Mouse (Mus musculus) MEL (cell line): Measurements from ENCODE around the gene P2rx1. TPM values are rescaled to one million over a fixed set of nuclear protein-coding genes. Genes with fewer than 3 reads are reported as not detected.

Experiments
- DNase-seq: peaks from one replicate; pipeline ENCODE4 v3.0.0; 2011; ENCODE audit warnings: low read depth, low spot score
- H3K27ac ChIP-seq: 2 replicates; pipeline ENCODE4 v1.5.1; 2012; ENCODE audit warnings: low read depth, mild to moderate bottlenecking, control low read depth, low read length, moderate library complexity; ENCODE audit not compliant: control insufficient read depth
- H3K27me3 ChIP-seq, 2 experiments: fragments of 150-350 bp in 1 of 2; sonication (generic) in 1 of 2; 2 replicates each; pipeline ENCODE4 v1.6.1; 2012; ENCODE audit warnings: low read length in 2 of 2, mild to moderate bottlenecking in 2 of 2, improper control_type of control experiment in 1 of 2, moderate library complexity in 1 of 2; ENCODE audit not compliant: insufficient read depth in 2 of 2, control insufficient read depth in 1 of 2
- H3K36me3 ChIP-seq, 2 experiments: 2 replicates each; pipeline ENCODE4 v1.6.1; 2012 to 2014; ENCODE audit warnings: low read length in 2 of 2, improper control_type of control experiment in 1 of 2, inconsistent platforms in 1 of 2, mild to moderate bottlenecking in 1 of 2; ENCODE audit not compliant: insufficient read depth in 2 of 2, control insufficient read depth in 1 of 2
- H3K4me1 ChIP-seq, 2 experiments: fragments of 150-350 bp in 1 of 2; sonication (generic) in 1 of 2; 2 replicates each; pipeline ENCODE4 v1.6.1; 2012; ENCODE audit warnings: low read length in 2 of 2, improper control_type of control experiment in 1 of 2, mild to moderate bottlenecking in 1 of 2; ENCODE audit not compliant: insufficient read depth in 2 of 2, control insufficient read depth in 1 of 2
- H3K4me3 ChIP-seq, 2 experiments: fragments of 150-350 bp in 1 of 2; sonication (generic) in 1 of 2; 2 replicates each; pipeline ENCODE4 v1.5.1; 2012; ENCODE audit warnings: low read depth in 2 of 2, low read length in 2 of 2, mild to moderate bottlenecking in 2 of 2, moderate library complexity in 2 of 2, control low read depth in 1 of 2, improper control_type of control experiment in 1 of 2; ENCODE audit not compliant: control insufficient read depth in 1 of 2, insufficient read depth in 1 of 2
- H3K79me2 ChIP-seq: 2 replicates; pipeline ENCODE4 v1.6.1; 2012; ENCODE audit warnings: mild to moderate bottlenecking, low read length, moderate library complexity; ENCODE audit not compliant: control insufficient read depth, poor library complexity, insufficient read depth
- H3K9ac ChIP-seq: 2 replicates; pipeline ENCODE4 v1.6.1; 2012; ENCODE audit warnings: low read depth, mild to moderate bottlenecking, control low read depth, low read length, moderate library complexity; ENCODE audit not compliant: control insufficient read depth, poor library complexity, severe bottlenecking
- H3K9me3 ChIP-seq: fragments of 150-350 bp; sonication (generic); replicated peaks from 2 replicates; pipeline ENCODE4 v1.6.1; 2012; ENCODE audit warnings: mild to moderate bottlenecking, low read length, improper control_type of control experiment, moderate library complexity; ENCODE audit not compliant: insufficient read depth
- CHD2 ChIP-seq: IDR thresholded peaks from 2 replicates; pipeline ENCODE4 v1.6.1; 2011; ENCODE audit warnings: low read length, improper control_type of control experiment
- E2F4 ChIP-seq: IDR thresholded peaks from 2 replicates; pipeline ENCODE4 v1.6.1; 2011; ENCODE audit warnings: low read depth, low read length, improper control_type of control experiment, borderline replicate concordance
- MAX ChIP-seq: IDR thresholded peaks from 2 replicates; pipeline ENCODE4 v1.6.1; 2011; ENCODE audit warnings: low read length, improper control_type of control experiment
- MAZ ChIP-seq: IDR thresholded peaks from 2 replicates; pipeline ENCODE4 v1.6.1; 2012; ENCODE audit warnings: low read depth, mild to moderate bottlenecking, inconsistent platforms, low read length, improper control_type of control experiment
- MXI1 ChIP-seq: IDR thresholded peaks from 2 replicates; pipeline ENCODE4 v1.6.1; 2011; ENCODE audit warnings: mild to moderate bottlenecking, low read depth, low read length, improper control_type of control experiment
- MYB ChIP-seq: IDR thresholded peaks from 2 replicates; pipeline ENCODE4 v1.6.1; 2011; ENCODE audit warnings: mild to moderate bottlenecking, low read depth, low read length, improper control_type of control experiment
- NRF1 ChIP-seq: IDR thresholded peaks from 2 replicates; pipeline ENCODE4 v1.6.1; 2014; ENCODE audit warnings: low read depth, mild to moderate bottlenecking, inconsistent platforms, low read length, improper control_type of control experiment, moderate library complexity; ENCODE audit not compliant: poor library complexity, insufficient read depth, severe bottlenecking
- RAD21 ChIP-seq: IDR thresholded peaks from 2 replicates; pipeline ENCODE4 v1.6.1; 2011; ENCODE audit warnings: mild to moderate bottlenecking, low read depth, low read length, improper control_type of control experiment
- TAL1 ChIP-seq: IDR thresholded peaks from 2 replicates; pipeline ENCODE4 v1.6.1; 2012; ENCODE audit warnings: mild to moderate bottlenecking, inconsistent platforms, low read length, moderate library complexity, mixed read lengths
- TBP ChIP-seq: IDR thresholded peaks from 2 replicates; pipeline ENCODE4 v1.8.0; 2011; ENCODE audit warnings: low read depth, low read length, improper control_type of control experiment
- USF2 ChIP-seq, 2 experiments: IDR thresholded peaks; 2 replicates each; pipeline ENCODE4 v1.6.1; 2011 to 2012; ENCODE audit warnings: improper control_type of control experiment in 2 of 2, low read length in 2 of 2, borderline replicate concordance in 1 of 2, inconsistent platforms in 1 of 2, low read depth in 1 of 2, mild to moderate bottlenecking in 1 of 2; ENCODE audit not compliant: insufficient read depth in 1 of 2
- ZKSCAN1 ChIP-seq: IDR thresholded peaks from 2 replicates; pipeline ENCODE4 v1.6.1; 2012; ENCODE audit warnings: low read depth, mild to moderate bottlenecking, inconsistent platforms, low read length, improper control_type of control experiment, moderate library complexity
- polyA plus RNA-seq, 2 experiments: library from polyadenylated mRNA; stranded (reverse) in 1 of 2; unstranded in 1 of 2; fragments of >175 nt in 1 of 2; fragments of >200 nt in 1 of 2; gene quantifications; 2 replicates each; pipeline versions ENCODE4 v1.2.1 to v1.2.4; 2012; ENCODE audit warnings: low replicate concordance in 2 of 2, low read depth in 1 of 2; ENCODE audit not compliant: insufficient read length in 2 of 2, insufficient read depth in 1 of 2, missing spikeins in 1 of 2
- total RNA-seq: library from RNA; depleted of rRNA; stranded (reverse); fragments of 300-350 nt; gene quantifications from 2 replicates; pipeline ENCODE4 v1.2.3, GENCODE M21; 2012

Gene P2rx1
- total and polyA plus RNA-seq, 3 experiments, result 3.0 to 8.1 TPM; not detected in 1

DNA sequence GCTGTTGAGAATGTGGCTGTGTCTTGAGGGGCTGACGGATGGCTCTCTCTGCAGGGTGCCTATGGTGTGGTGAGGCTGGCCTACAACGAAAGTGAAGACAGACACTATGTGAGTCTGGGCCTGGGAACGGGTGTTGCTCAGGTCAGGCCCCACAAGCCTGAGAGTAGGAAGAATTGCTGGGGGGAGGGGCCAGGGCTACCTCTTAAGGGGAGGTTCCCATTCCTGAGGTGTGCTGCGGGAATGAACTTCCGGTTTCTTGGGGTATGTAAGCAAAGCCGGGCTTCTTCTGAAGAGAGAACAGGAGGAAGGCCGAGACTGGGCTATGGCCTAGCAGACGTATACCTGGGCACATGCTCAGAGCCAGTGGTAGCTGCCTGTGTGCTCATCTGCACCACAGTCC, 28.1 kb downstream of the P2rx1 start:
- no peaks in the 10 kb centered on the region for H3K79me2 ChIP-seq
- H3K27ac ChIP-seq, result no peak overlapping the region
- H3K9ac ChIP-seq, result no peak overlapping the region
- peaks cover 0 to 6% of the 10 kb centered on the region in 2 experiments; a peak in 2 of 4 replicates for H3K36me3 ChIP-seq
- DNase-seq, result no peak
- H3K4me3 ChIP-seq, result no peak overlapping the region
- no peaks in the 10 kb centered on the region for H3K9me3 ChIP-seq
- no peaks in the 10 kb centered on the region for H3K27me3 ChIP-seq
- H3K4me1 ChIP-seq, result peaks cover 5 to 16% of the 10 kb centered on the region in 2 experiments; a peak in 3 of 4 replicates
- TF ChIP-seq RAD21 (no peak), E2F4 (no peak), USF2 (IDR thresholded peaks at IDR 0.05; ENCODE audit: borderline replicate concordance in 1 of 2, insufficient read depth in 1 of 2, low read depth in 1 of 2, low read length in 2 of 2) (no peak), TAL1 (no peak), NRF1 (no peak), MAZ (no peak), MYB (no peak), CHD2 (no peak), ZKSCAN1 (no peak), TBP (no peak)

GRCm38 (mm10) chr11:73030821-73031498, 32.1 kb downstream of the P2rx1 start:
- TF ChIP-seq MYB (no peak), MAX (no peak)
- H3K27ac ChIP-seq, result no peak overlapping the region
- H3K27me3 ChIP-seq, result no peaks in the 10 kb centered on the region
- no peak overlapping the region for H3K4me3 ChIP-seq
- H3K9me3 ChIP-seq, result no peaks in the 10 kb centered on the region
- H3K36me3 ChIP-seq, result no peaks in the 10 kb centered on the region
- peaks cover 0 to 3% of the 10 kb centered on the region in 2 experiments; a peak in 1 of 4 replicates for H3K4me1 ChIP-seq
- DNase-seq, result no peak
- no peaks in the 10 kb centered on the region for H3K79me2 ChIP-seq
- no peak overlapping the region for H3K9ac ChIP-seq

- Histone ChIP-seq H3K27ac (no peak overlapping the region), H3K36me3 (no peaks in the 10 kb centered on the region), H3K4me1 (peaks cover 0 to 3% of the 10 kb centered on the region in 2 experiments; a peak in 1 of 4 replicates), H3K79me2 (no peaks in the 10 kb centered on the region), H3K9me3 (no peaks in the 10 kb centered on the region), H3K9ac (no peak overlapping the region), H3K27me3 (no peaks in the 10 kb centered on the region), H3K4me3 (no peak overlapping the region)
- no peak for DNase-seq
- TF ChIP-seq TAL1 (no peak), MXI1 (no peak)
Measured at GRCm38 (mm10) chr11:73031536-73031935, 32.6 kb downstream of the P2rx1 start.
